Mouse (Mus musculus) G1E (cell line): ENCODE measurements around the gene Trim50.

Source experiments
- CTCF ChIP-seq: IDR thresholded peaks from 2 replicates; pipeline ENCODE4 v1.5.1; 2012; ENCODE audit warnings: low read depth, low read length, inconsistent platforms, mixed read lengths
- GATA1 ChIP-seq: IDR thresholded peaks from 2 replicates; pipeline ENCODE4 v1.6.1; 2012; ENCODE audit warnings: borderline replicate concordance, low read length, inconsistent platforms, mixed read lengths
- TAL1 ChIP-seq: conservative IDR thresholded peaks from 2 replicates; pipeline ENCODE4 v1.6.1; 2012; ENCODE audit warnings: low read depth, low read length, inconsistent platforms, mixed read lengths

DNA sequence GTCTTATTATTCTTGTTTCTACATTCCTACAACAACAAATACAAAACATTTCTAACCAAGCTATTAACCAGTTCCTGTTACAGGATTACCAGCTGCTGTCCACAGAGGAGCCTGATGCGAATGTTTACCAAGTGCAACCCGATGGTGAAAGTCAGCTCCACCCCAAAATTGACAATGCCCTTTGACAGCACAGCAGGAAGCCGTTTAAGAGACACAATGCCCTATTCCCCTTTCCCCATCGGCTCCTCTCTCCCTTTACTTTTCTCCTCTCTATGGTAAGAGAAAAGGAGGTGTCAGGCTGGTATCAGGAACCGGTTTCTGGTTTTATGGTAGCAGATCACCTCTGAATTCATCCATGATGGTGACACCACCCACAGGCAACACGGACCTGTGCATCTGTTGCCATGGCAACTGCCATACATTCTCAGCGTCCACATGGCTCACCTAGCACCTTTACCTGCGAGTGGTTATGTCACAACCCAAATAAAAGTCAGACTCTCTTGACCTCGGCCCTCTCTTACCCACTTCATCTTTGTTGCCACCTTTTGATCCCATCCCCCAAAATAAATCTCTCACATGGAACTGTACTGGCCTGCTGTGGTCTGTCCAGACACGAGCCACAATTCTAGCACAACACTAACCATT lies 46.7 kb upstream of the Trim50 start:
- TF ChIP-seq TAL1 = no peak
- TF ChIP-seq CTCF = no peak
- no peak for TF ChIP-seq GATA1
